Mouse (Mus musculus) spleen, adult 2 months (tissue): ENCODE measurements around the gene Rras2.

Experiments
- CTCF ChIP-seq: fragments of 200-500 bp; IDR thresholded peaks from 2 replicates; pipeline ENCODE4 v1.5.1; 2011; ENCODE audit warnings: mild to moderate bottlenecking, inconsistent platforms; ENCODE audit not compliant: insufficient read depth, insufficient read length, insufficient replicate concordance; ENCODE audit errors: extremely low read depth
- POLR2A ChIP-seq: fragments of 200-500 bp; IDR thresholded peaks from 2 replicates; pipeline ENCODE4 v1.6.1; 2011; ENCODE audit warnings: low read depth, low read length, inconsistent platforms

GRCm38 (mm10) chr7:114105886-114106285 is 11.7 kb downstream of the Rras2 start:
- no peak for TF ChIP-seq CTCF
- TF ChIP-seq POLR2A = no peak
